Mouse (Mus musculus) retina, postnatal 7 days (tissue): Measurements from ENCODE around the gene Crabp1.

ENCODE experiments used
- DNase-seq: peaks from one replicate; pipeline ENCODE4 v3.0.0-alpha.2; 2012; ENCODE audit warnings: low read depth, low spot score

The Crabp1 gene

DNA sequence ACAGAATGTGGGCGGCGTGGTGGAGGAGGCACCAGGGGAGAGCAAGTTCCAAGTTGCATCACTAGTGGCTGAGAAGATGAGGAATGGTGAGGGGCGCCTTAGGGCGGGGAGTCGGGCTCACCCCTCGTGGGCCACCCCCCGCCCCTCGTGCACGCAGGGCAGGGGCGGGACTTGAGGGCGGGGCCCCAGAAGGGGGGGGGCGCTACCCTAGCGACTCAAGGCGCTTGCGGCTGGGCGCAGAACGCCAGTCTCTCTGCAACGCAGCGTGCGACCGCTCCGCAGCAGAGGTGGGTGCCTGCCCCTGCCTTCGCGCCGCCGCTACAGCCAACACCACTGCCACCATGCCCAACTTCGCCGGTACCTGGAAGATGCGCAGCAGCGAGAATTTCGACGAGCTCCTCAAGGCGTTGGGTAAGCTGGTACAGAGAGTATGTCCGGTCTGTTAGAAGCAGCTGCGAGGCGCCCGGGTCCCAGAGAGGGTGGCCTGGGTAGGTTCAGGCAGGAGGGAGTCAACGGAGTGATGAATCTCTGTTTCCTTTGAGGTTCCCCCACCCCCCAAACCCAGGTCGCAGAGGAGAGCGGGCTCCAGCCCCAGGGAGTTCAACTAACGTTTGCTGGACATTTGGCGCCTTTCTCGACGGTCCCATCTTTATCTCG lies at the start of gene Crabp1:
Gene Crabp1, plus strand, starts transcription at position 188 of the 657 bp plus-strand sequence.
- no peak for DNase-seq

DNA sequence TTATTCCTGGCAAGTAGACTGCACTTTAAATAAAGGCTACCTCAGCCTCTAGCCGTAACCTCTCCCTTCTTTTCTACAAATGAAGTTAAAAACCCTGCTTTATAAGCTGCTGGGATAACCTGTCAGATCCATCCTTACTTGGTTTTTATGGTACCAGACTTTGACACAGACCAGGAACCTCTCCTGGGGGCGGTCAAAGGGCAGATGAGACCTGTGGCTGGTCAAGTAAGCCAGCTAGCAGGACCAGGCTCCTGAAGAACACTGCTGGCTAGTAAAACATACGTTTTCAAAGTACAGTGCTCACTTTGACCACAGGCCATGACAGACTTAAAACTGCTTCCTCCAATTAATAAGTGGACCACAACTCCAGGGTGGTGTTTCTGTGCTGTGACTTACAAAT lies 48.8 kb upstream of the Crabp1 start:
- DNase-seq = no peak

DNA sequence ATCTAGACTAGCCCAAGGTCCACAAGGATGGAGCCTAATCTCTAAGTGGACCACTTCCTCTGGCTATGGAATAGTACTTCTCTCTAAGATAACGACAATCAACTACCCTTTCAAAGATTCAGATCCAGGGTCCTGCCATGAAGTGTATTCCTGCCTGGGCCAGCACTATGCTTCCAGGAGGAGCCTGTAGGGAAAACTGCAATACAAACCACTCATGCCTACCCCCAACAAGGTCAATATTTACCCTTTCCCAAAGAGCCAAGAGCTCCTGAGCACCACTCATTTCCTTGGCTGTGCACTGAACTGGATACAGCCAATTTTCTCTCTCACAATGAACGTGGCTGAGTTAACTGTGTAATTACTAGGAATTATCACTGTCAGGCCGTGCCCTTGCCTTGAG lies 47.0 kb upstream of the Crabp1 start:
- DNase-seq = no peak

DNA sequence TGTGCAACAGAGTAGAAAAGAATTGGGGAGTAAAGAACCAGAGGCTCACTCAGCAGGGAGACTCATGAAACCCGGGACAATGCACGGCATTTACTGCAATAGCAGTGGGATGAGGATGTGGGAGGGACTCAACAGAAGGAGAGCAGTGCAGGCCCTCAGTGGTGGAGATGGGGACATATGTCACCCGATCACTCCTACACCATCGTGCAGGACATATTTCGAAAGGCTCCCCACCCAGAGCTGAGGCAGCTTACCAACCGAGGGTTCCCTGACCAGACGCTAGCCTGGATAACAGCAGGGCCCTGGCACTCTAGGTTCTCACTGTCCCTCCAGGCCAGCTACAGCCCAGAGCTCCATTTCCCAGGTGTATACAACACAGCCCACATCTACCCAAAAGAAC lies 42.4 kb upstream of the Crabp1 start:
- no peak for DNase-seq

DNA sequence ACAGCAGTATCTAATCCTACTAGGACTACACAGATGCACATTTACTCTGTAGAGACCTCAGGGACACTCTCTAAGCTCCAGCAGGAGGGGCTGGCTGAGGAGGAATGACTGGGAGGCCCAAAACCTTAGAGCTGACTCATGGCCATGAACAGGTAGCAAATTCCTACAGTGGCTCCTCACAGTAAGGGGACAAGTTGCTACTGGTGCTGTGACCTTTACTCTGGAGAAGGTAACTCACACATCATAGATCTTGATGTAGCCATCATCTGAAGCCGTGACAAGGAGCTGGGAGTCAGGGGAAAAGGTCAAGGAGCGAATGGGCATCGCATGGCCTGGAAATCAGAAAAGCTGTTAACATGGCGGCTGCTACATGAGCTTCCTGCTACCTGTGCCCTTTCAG lies 42.0 kb upstream of the Crabp1 start:
- DNase-seq = no peak

DNA sequence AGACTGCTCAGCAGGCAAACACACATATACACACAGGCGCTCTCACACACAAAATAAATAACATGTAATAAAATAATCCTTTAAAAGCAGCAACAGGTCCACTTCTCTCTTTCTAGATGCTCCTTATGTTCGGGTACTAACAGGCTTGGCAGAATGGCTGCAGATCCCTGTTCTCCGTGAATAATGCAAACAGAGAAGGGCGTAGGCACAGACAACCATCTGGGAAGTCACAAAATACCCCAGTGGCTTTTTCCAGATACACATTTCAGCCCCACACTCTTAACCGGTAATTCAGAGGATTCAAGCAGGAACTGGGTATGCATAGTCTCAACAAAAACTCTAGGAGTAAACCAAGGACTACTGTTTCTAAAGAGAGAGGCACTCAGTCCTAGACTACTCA lies 38.2 kb upstream of the Crabp1 start:
- no peak for DNase-seq

DNA sequence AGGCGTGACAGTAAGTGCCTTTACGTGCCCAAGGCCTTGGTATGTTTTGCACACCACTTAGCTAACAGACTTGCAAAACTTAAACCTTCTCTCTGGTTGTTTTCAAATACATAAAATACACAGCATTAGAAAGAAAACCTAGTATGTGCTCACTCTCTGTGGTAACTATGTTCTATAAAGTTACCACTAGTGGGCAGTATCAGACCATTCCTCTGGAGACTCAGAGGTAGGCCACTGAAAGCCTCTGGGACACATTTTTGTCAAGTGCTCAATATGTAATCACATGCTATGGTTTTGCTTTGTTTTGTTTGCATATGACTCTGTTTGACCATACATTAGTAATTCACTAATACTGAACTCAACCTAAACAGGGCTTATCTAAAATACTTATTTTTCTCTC lies 32.4 kb upstream of the Crabp1 start:
- DNase-seq = peak; percentile 32

GRCm38 (mm10) chr9:54733921-54734638 lies 30.5 kb upstream of the Crabp1 start, which contains the start of gene Wdr61:
Gene Wdr61 (minus strand): TSS chr9:54734519.
- DNase-seq = peak; percentile 89

GRCm38 (mm10) chr9:54734639-54735252 lies 29.8 kb upstream of the Crabp1 start:
- DNase-seq = no peak

DNA sequence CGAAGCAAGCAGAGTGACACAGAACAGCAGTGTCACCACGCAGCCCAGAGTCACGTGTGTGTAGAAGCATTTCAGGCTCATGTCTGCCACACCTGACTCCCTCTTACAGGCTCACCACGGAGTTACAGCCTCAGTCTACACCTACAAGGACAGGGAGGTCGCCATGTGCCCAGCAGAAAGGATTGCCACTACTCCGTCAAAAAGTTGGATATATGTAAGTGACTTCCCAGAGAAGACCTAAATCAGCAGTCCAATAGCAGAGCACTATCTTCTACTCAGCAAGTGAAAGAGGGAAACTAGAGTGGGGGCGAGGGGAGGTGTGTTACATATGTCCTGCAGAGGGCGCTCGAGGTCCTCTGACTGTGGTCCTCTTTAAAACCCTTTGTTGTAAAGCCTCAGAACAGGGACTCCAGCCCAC lies 28.3 kb upstream of the Crabp1 start:
- peak; percentile 65 for DNase-seq

DNA sequence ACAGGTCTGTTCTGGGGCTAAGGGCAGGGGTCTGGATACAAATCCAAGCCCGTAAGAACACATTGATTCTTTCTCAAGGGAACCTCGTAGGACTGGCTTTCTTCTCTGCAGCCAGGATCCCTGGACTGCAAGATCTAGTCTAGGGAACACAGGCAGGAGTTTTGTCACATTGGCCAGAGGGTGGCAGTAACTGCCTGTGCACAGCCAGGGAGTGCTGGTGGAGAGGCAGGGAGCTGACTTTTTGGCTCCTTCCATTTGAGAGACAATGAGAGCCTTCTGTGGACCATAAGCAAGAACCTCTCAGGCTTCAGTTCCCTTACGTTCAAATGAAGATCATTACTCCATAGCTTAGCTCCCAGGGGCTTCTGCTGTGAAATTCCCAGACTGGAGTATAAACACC lies 26.2 kb upstream of the Crabp1 start:
- peak; percentile 58 for DNase-seq

- no peak for DNase-seq
Measured at GRCm38 (mm10) chr9:54743891-54744290, 20.7 kb upstream of the Crabp1 start.

DNA sequence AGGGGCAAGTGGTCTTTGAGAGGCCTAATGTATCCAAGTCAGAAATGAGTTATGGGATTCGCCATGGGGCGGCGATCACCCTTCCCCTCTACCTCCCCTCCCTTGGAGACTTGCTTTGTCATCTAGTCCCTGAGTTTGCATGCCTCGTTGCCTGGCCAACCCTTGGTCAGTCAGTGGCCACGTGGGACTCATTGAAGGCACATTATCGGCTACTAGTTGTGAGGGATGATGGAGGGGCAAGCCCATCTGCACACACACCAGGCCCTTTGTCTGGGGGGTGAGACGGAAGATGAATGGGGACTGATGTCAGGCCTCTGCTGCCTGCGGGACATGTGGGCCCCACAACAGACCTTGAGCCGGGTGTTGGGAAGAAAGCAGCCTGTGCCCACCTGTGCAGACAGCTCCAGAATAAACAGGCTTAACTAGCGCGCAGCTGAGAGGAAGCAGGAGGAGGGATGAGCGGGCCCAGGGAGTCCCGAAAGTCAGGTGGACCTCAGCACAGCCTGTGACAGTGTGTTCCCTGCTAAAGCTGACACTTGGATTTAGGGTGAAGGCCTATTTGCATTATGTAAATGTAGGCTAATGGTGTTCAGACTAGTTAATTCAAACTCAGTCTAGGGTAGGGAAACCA lies 18.7 kb upstream of the Crabp1 start:
- no peak for DNase-seq

- DNase-seq = no peak
Measured at GRCm38 (mm10) chr9:54750215-54750981, 14.2 kb upstream of the Crabp1 start.

- DNase-seq = no peak
Measured at GRCm38 (mm10) chr9:54751684-54752083, 12.9 kb upstream of the Crabp1 start.

DNA sequence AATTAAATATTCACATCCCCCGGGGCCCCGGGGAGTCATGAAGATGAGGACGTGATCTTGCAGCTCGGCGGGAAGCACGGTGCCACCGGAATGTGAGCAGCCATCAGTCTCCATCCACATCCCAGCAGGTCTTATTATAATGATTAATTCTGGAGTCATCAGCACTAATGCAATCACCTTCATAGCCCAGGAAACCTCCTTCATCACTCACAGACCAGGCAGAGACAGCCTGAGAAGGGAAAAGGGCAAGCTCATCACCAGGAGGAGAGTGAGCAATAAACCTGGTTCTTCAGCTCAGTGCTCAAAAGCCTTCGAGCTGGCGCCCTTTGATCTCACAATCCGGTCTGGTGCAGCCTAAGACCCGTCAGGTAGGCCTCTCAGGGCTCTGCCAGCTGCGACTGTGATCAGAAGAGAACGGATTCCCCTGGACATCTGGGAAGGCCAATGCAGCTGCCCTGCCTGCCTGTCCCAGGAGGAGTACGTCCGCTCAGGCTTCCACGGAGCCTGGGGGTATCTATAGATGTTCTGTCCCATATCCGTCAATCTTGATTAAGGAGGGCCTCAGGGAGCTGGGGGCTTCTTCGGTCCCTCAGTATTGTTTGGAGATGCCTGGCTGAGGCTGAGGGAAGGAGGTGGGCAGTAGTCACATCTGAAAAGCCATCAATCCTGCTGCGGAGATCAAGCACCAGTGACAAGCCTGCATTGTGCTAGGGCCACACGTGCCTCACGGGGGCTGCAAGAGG lies 12.2 kb upstream of the Crabp1 start:
- DNase-seq = no peak

- no peak for DNase-seq
Measured at GRCm38 (mm10) chr9:54752944-54753295, 11.6 kb upstream of the Crabp1 start.

GRCm38 (mm10) chr9:54759592-54759991 lies 5.0 kb upstream of the Crabp1 start:
- no peak for DNase-seq

- no peak for DNase-seq
Measured at GRCm38 (mm10) chr9:54764091-54764490, 457 bp upstream of the Crabp1 start.

DNA sequence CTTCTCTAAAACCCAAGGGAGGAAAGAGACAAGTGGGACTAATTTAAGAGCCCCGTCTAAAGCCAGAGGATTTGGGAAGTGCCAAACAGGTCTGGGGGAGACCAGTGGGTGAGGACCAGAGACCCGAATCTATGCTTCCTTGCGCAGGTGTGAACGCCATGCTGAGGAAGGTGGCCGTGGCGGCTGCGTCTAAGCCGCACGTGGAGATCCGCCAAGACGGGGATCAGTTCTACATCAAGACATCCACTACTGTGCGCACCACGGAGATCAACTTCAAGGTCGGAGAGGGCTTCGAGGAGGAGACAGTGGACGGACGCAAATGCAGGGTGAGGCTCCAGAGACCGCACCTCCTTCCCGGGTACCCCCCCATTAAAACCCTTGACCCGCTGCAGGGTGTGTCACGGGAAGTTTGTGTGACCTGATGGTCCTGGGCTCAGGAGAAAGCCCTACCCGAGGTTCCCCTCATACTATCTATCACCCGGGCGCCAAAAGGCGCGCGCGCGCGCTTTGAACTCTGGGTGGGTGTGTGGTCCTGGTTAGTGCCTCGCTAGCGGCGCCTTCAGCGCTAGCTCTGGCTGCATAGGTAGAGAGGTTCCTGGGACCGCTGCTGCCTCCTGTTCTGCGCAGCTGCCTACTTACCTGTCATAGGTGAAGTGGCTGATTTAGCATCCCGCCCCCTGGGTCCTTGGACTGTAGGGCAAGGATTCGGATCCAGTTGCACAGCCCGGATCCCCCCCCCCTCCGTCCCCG lies 963 bp downstream of the Crabp1 start:
- no peak for DNase-seq
